In the genomic region with DNA sequence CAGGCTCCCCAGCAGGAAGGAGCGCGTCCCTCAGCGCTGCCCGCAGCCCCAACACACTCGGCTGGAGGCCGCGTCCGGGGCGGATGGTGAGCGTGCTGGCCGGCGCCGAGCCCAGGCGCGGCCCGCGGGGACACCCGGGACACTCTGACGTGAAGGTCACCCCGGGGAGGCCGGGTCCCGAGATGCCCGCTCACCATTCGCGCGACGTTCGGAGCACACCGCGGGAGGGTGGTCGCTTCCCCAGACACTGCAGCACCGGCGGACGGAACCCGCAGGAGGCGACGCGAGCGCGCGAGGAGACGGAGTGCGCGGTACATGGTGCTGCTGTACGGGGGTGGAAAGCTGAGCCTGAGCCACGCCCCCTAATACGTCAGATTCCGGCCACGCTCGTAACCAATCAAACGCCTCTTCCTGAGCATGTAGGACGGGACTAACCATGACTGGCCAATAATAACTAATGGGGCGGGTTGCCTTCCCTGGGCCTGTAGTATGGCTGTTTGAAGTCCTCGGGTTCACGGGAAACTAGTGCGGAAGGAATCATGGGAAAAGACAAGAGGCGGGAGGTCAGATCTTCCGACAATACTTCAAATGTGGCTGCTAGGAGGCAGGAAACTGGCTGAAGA, we compare ENCODE assay signal across 8 mouse cellular contexts. TPM values are rescaled to one million over a fixed set of nuclear protein-coding genes. Genes with fewer than 3 reads are reported as not detected.
DNase-seq lines count a peak whose midpoint lies in the region; ATAC-seq and TF ChIP-seq lines count a peak whose summit lies in the region.

Gene Fh1 (minus strand): TSS at position 379 of the 623 bp plus-strand sequence.

- no peaks in the 10 kb centered on the region for H3K9me3 ChIP-seq in ES-E14 (ENCODE audit: control insufficient read depth, insufficient read depth, low read depth, low read length)
- no peaks in the 10 kb centered on the region for H3K9me3 ChIP-seq in forebrain, embryonic 15.5 days

- peaks cover 0 to 4% of the 10 kb centered on the region in 2 experiments; a peak in 1 of 4 replicates for H3K4me1 ChIP-seq in ES-E14 (ENCODE audit: control insufficient read depth in 2 of 2, insufficient read depth in 2 of 2, low read length in 2 of 2, poor library complexity in 1 of 2)
- peaks cover 9% of the 10 kb centered on the region for H3K4me1 ChIP-seq in forebrain, embryonic 15.5 days
- H3K4me1 ChIP-seq in lung, adult 2 months (ENCODE audit: control insufficient read depth, insufficient read depth, low read length): peaks cover 8% of the 10 kb centered on the region

- ATAC-seq in forebrain, embryonic 15.5 days (replicated peaks): peak; percentile 100
- ATAC-seq in neutrophil, adult 5-6 weeks (ENCODE audit: extremely low read depth, insufficient number of reproducible peaks, low FRiP score, poor library complexity, severe bottlenecking): peak; percentile 96

- peak; percentile 90; the same call in 1 of the 2 replicates for TF ChIP-seq POLR2A in lung, adult 2 months (IDR thresholded peaks at IDR 0.05; ENCODE audit: borderline replicate concordance, extremely low read depth, low read depth, low read length)

- intact Hi-C loops in heart, postnatal 25 days (cut with DNase I): loop anchor here (2.0 to 5.0 kb wide), 4 partner anchors 42 to 297 kb away; partner anchors contain the start of genes Chml, Exo1, Gm38100 and Opn3

- H3K27ac ChIP-seq in ES-E14 (ENCODE audit: insufficient read depth, low read depth, low read length, poor library complexity, severe bottlenecking): no peak within 1 kb of the TSS
- H3K27ac ChIP-seq in forebrain, embryonic 15.5 days (replicated peaks): peak within 1 kb of the TSS; percentile 80

- H3K9ac ChIP-seq in ES-E14 (ENCODE audit: insufficient read depth, low read depth, low read length, poor library complexity, severe bottlenecking): peak within 1 kb of the TSS; percentile 88
- peak within 1 kb of the TSS; percentile 95 for H3K9ac ChIP-seq in forebrain, embryonic 15.5 days (replicated peaks)

- H3K4me3 ChIP-seq in ES-E14 (ENCODE audit: insufficient read depth in 1 of 2, low read depth in 1 of 2, low read length in 2 of 2, poor library complexity in 1 of 2, severe bottlenecking in 1 of 2): peak within 1 kb of the TSS; percentile 89 to 96
- H3K4me3 ChIP-seq in forebrain, embryonic 15.5 days: peak within 1 kb of the TSS; percentile 87
- peak within 1 kb of the TSS; percentile 93 for H3K4me3 ChIP-seq in lung, adult 2 months (replicated peaks; ENCODE audit: extremely low read depth, low read depth, low read length)

- no peak for TF ChIP-seq CTCF in lung, adult 2 months (IDR thresholded peaks at IDR 0.05; ENCODE audit: insufficient read depth, low read length)

- DNase-seq in ES-E14 (ENCODE audit: low read depth, low spot score): peak; percentile 87
- peak; percentile 96 for DNase-seq in cerebellum, adult 11-12 months
- DNase-seq in heart, postnatal 25 days (ENCODE audit: low spot score): peak; percentile 95
- DNase-seq in layer of hippocampus, adult 18-20 months (ENCODE audit: low spot score in 2 of 2): peak; percentile 94 to 98
- DNase-seq in lung, adult 2 months: peak; percentile 95
- peak; percentile 94 to 96 for DNase-seq in thymus, adult 18-20 months

- under 1% methylated on average over 58 of the region's 58 CpGs for WGBS in forebrain, embryonic 15.5 days
- WGBS in lung, adult 2 months: under 1% methylated on average over 58 of the region's 58 CpGs

- H3K27me3 ChIP-seq in forebrain, embryonic 15.5 days: no peaks in the 10 kb centered on the region

- in situ Hi-C loops in ES-E14 (cut with MboI; ENCODE audit: low sequenced_read_pairs in 2 of 2, unreplicated experiment in 2 of 2): loop anchor here in 1 of 2 experiments (10.0 kb wide), 1 partner anchor 269 kb away; no protein-coding TSS in a partner anchor

- H3K4me2 ChIP-seq in forebrain, embryonic 15.5 days (replicated peaks): peak within 1 kb of the TSS; percentile 93

- no peaks in the 10 kb centered on the region; the same call in 1 of the 2 replicates for H3K36me3 ChIP-seq in ES-E14 (ENCODE audit: control insufficient read depth, insufficient read depth, low read length, poor library complexity, severe bottlenecking)
- H3K36me3 ChIP-seq in forebrain, embryonic 15.5 days: no peaks in the 10 kb centered on the region

TF ChIP-seq in ES-E14, 5 proteins besides CTCF, POLR2A, EP300 and RAD21:
- TF ChIP-seq CHD2 (IDR thresholded peaks at IDR 0.05; ENCODE audit: low read depth, low read length): peak; percentile 71; the same call in 1 of the 2 replicates
- no peak for TF ChIP-seq ZC3H11A (IDR thresholded peaks at IDR 0.05; ENCODE audit: borderline replicate concordance, low read depth, low read length)
- TF ChIP-seq MAFK (IDR thresholded peaks at IDR 0.05; ENCODE audit: insufficient read depth, low read depth, low read length): no peak
- TF ChIP-seq ZNF384 (IDR thresholded peaks at IDR 0.05; ENCODE audit: low read depth, low read length): no peak
- no peak for TF ChIP-seq HCFC1 (IDR thresholded peaks at IDR 0.05; ENCODE audit: borderline replicate concordance, insufficient read depth, low read length)

RNA-seq across cellular contexts. Expression of gene Fh1, which starts in this region (rescaled TPM):
- total RNA-seq in ES-E14 (2012; rRNA removed): 110 TPM in 2 replicates
- 67.6 and 71.0 TPM in 2 replicates for polyA plus RNA-seq in forebrain, embryonic 15.5 days (2015; fragmentation: Nextera tagmentation; extraction: Ambion mirVana)
- total RNA-seq in heart, postnatal 25 days (2021): 100 to 1,000 TPM; 615 to 625 TPM
- 10 to 100 TPM; 78.0 to 79.3 TPM for total RNA-seq in layer of hippocampus, adult 18-20 months (2021)
- 14.0 and 25.1 TPM in 2 replicates for polyA plus RNA-seq in lung, adult 2 months (2012; rRNA removed)
- total RNA-seq in neutrophil, adult 5-6 weeks (2017): 54.9 and 73.8 TPM in 2 replicates
